In the genomic region with DNA sequence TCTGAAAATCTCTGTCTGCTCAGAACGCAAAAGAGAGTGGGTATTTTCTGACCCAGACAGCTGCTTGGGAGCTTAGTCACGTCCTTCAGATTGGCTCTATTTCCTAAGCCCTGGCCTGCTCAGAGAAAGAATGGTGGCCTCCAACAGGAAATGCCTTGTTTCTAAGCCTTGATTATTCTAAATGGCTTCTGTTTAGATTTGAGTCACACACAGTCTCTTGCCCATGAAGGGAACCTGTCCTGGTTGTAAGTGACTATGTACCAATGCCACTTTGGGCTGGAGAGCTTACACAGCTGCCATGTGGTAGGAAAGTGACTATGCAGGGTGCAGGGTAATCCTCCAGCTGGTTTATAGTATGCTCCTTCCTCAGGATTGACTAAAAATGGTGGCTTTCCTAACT, we compare ENCODE assay signal across 8 mouse cellular contexts.
DNase-seq lines count a peak whose midpoint lies in the region; ATAC-seq and TF ChIP-seq lines count a peak whose summit lies in the region.

No protein-coding gene starts in this region.

- TF ChIP-seq POLR2A in spleen, adult 2 months (IDR thresholded peaks at IDR 0.05; ENCODE audit: low read depth, low read length), result no peak
- TF ChIP-seq POLR2A in thymus, adult 2 months (IDR thresholded peaks at IDR 0.05; ENCODE audit: control insufficient read depth, extremely low read depth, insufficient read depth, low read length, poor library complexity), result no peak

- TF ChIP-seq CTCF in gastrocnemius, adult 2 months (IDR thresholded peaks at IDR 0.05), result no peak
- TF ChIP-seq CTCF in spleen, adult 2 months (IDR thresholded peaks at IDR 0.05; ENCODE audit: extremely low read depth, insufficient read depth, insufficient read length, insufficient replicate concordance), result no peak
- TF ChIP-seq CTCF in thymus, adult 2 months (IDR thresholded peaks at IDR 0.05; ENCODE audit: borderline replicate concordance, control insufficient read depth, extremely low read depth, insufficient read depth, low read length, poor library complexity), result no peak

- intact Hi-C loops in gastrocnemius, adult 2 months (cut with DNase I), result no loop called here
- intact Hi-C loops in left cerebral cortex, postnatal 14 days (cut with DNase I), result no loop called here

- no peaks in the 10 kb centered on the region for H3K9me3 ChIP-seq in hindbrain, embryonic 16.5 days (ENCODE audit: control insufficient read depth, low read length)

- DNase-seq in gastrocnemius, adult 2 months, result no peak
- DNase-seq in gastrocnemius, postnatal 4 days (ENCODE audit: low spot score in 2 of 2), result no peak
- no peak for DNase-seq in spleen, adult 2 months (ENCODE audit: low read depth in 1 of 2, low spot score in 2 of 2)
- DNase-seq in spleen, adult 18-20 months, result no peak
- DNase-seq in left cerebral cortex, postnatal 14 days (ENCODE audit: low spot score in 2 of 2), result no peak
- no peak for DNase-seq in thymus, adult 2 months

- peaks cover 4% of the 10 kb centered on the region; the same call in 1 of the 2 replicates for H3K36me3 ChIP-seq in spleen, adult 2 months (ENCODE audit: control insufficient read depth, insufficient read depth, low read length)
- no peaks in the 10 kb centered on the region for H3K36me3 ChIP-seq in hindbrain, embryonic 16.5 days (ENCODE audit: control insufficient read depth, insufficient read depth, low read length)
- no peaks in the 10 kb centered on the region for H3K36me3 ChIP-seq in thymus, adult 2 months (ENCODE audit: control insufficient read depth, insufficient read depth, low read length)

- no peak overlapping the region for H3K4me2 ChIP-seq in hindbrain, embryonic 16.5 days (ENCODE audit: low read length)

- H3K9ac ChIP-seq in hindbrain, embryonic 16.5 days (ENCODE audit: low read depth, low read length), result no peak overlapping the region

- no peak overlapping the region for H3K4me3 ChIP-seq in gastrocnemius, adult 2 months
- no peak overlapping the region for H3K4me3 ChIP-seq in spleen, adult 2 months (ENCODE audit: extremely low read depth, insufficient read depth, insufficient read length)
- H3K4me3 ChIP-seq in hindbrain, embryonic 16.5 days (ENCODE audit: low read length), result no peak overlapping the region
- H3K4me3 ChIP-seq in thymus, adult 2 months (ENCODE audit: control insufficient read depth, insufficient read depth, low read length), result no peak overlapping the region

- H3K27me3 ChIP-seq in spleen, adult 2 months (ENCODE audit: control insufficient read depth, insufficient read depth, low read length), result no peaks in the 10 kb centered on the region
- H3K27me3 ChIP-seq in hindbrain, embryonic 16.5 days (replicated peaks; ENCODE audit: control insufficient read depth, insufficient read depth, low read length), result no peaks in the 10 kb centered on the region
- H3K27me3 ChIP-seq in thymus, adult 2 months (ENCODE audit: control insufficient read depth, insufficient read depth, low read length), result no peaks in the 10 kb centered on the region

- peak; percentile 59 for ATAC-seq in hindbrain, embryonic 16.5 days
- ATAC-seq in erythroid progenitor cell, adult 5-6 weeks (replicated peaks; ENCODE audit: low FRiP score, poor library complexity, severe bottlenecking), result no peak

- H3K27ac ChIP-seq in gastrocnemius, adult 2 months, result peak overlapping the region; percentile 77
- H3K27ac ChIP-seq in spleen, adult 2 months (ENCODE audit: insufficient read depth, low read length), result peak overlapping the region; percentile 19; the same call in 1 of the 2 replicates
- H3K27ac ChIP-seq in hindbrain, embryonic 16.5 days (ENCODE audit: low read depth, low read length), result peak overlapping the region; percentile 62
- H3K27ac ChIP-seq in thymus, adult 2 months (ENCODE audit: control insufficient read depth, insufficient read depth, low read length), result no peak overlapping the region

- 87% methylated on average over 2 of the region's 2 CpGs for WGBS in spleen, adult 2 months
- 55% methylated on average over 2 of the region's 2 CpGs for WGBS in hindbrain, embryonic 16.5 days
- WGBS in thymus, adult 2 months, result 90% methylated on average over 2 of the region's 2 CpGs

- no peaks in the 10 kb centered on the region for H3K4me1 ChIP-seq in spleen, adult 2 months (ENCODE audit: control insufficient read depth, insufficient read depth, insufficient read length)
- peaks cover 16% of the 10 kb centered on the region for H3K4me1 ChIP-seq in hindbrain, embryonic 16.5 days (ENCODE audit: control insufficient read depth, insufficient read depth, low read depth, low read length)
- no peaks in the 10 kb centered on the region for H3K4me1 ChIP-seq in thymus, adult 2 months (replicated peaks; ENCODE audit: control insufficient read depth, insufficient read depth, low read length)
